Mouse (Mus musculus): ENCODE measurements around the gene Ifrd1. TPM values are rescaled to one million over a fixed set of nuclear protein-coding genes. Genes with fewer than 3 reads are reported as not detected.

Ifrd1 gene
- 100 to 1,000 TPM; 240 to 245 TPM for total RNA-seq (2023)

DNA sequence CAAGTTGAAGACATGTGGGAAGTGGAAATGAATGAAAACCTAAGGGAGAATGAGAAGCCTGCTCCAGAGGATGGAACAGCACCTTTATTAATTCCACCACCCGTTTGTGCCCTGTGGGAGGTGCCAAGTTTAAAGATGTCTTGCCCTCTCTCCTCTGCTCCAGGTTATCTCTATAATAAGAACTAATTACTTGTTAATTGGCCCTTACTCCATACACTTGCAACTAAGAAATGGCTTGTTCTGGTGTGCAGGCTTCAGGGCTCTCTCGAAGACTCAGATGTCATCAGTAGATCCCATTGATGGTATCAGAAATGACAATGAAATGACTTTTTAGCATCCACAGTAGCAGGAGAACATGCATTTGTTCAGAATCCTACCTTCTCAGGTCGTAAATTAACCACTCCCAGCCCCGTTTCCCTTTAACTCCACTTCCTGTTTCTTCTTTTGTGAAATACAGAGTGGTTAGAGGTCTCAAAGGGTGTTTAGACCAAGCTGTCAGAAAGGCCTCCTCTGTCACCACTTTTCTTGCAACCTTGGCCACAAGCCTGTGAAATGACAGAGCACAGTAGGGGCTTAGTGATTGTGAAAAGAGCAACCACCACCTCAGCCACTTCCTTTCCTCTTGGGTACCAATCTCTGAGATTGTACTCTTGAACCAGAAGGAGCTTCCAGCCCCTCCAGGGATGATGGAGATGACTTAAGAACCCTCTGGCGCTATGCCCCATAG is at the start of gene Ifrd1:
Gene Ifrd1 (minus strand): TSS at position 51 of the 727 bp plus-strand sequence.

DNA sequence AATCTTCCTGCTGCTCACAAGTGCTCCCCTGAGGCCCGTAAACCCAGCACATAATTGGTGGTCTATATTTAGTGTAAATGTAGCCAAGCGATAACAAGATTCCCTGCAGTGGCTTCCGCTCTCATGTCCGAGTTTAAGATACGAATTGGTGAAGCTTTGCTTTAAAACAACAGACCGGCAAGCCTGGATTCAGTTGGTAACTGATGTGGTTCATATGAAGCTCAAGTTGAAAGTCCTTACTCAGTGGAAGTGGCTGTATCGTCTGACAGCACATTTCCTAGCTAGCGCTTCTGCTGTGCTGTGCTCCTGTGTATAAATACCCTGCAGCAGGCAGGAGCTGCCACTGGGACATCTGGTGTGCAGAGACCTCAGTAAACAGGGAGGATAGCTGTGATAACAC is 49.0 kb downstream of the Ifrd1 start, which contains the start of gene Lsmem1:
Gene Lsmem1 (minus strand): TSS at position 189 of the 400 bp plus-strand sequence.

Other genes with a start within 250 kb of the Ifrd1 start
- gene Arl4a, start 210.5 kb downstream of the Ifrd1 start, total RNA-seq (2023): 10 to 100 TPM; 12.1 to 13.4 TPM
- gene Scin, start 114.3 kb downstream of the Ifrd1 start, total RNA-seq (2023): under 1 TPM; 0.29 to 0.42 TPM
- under 1 TPM; 0.22 to 0.31 TPM for gene Lsmem1, start 49.0 kb downstream of the Ifrd1 start, total RNA-seq (2023)
- gene Zfp277, start 197.4 kb upstream of the Ifrd1 start, total RNA-seq (2023): 10 to 100 TPM in 1 of 2 experiments, 1 to 10 TPM in 1; 8.7 to 14.0 TPM
- 1 to 10 TPM; 5.8 to 7.5 TPM for gene Dock4, start 197.4 kb upstream of the Ifrd1 start, total RNA-seq (2023)

Data from neutrophil, adult 59 days (primary cell).